Mouse (Mus musculus) adrenal gland, postnatal 36 days (tissue): ENCODE data around the gene Amph. TPM values are rescaled to one million over a fixed set of nuclear protein-coding genes. Genes with fewer than 3 reads are reported as not detected.
"Not testable (repeated sequence)": the region's sequence is repeated elsewhere in the genome, so short reads cannot be mapped to it uniquely, and the experiment has no call there.

Experiments
- DNase-seq, 2 experiments: peaks; one replicate each; pipeline ENCODE4 v3.0.0; 2021; ENCODE audit warnings: mixed read lengths in 1 of 2
- long read RNA-seq, 2 experiments: library from polyadenylated mRNA; stranded (forward); transcript quantifications; one replicate each; pipeline ENCODE4 v2.0.0; 2021; ENCODE audit warnings: borderline sequencing depth in 2 of 2
- total RNA-seq, 2 experiments: library from RNA; stranded (reverse); gene quantifications; 2 replicates each; pipeline ENCODE4 v1.2.3; 2021

Amph gene
- 1 to 10 TPM; 6.6 to 9.1 TPM for total RNA-seq
- long read RNA-seq, experiment 1, partial matches to known transcripts = 2 of 9 reads
- long read RNA-seq, experiment 1, other reads (novel, unspliced or antisense) = 3 of 9 reads
- long read RNA-seq, experiment 2, partial matches to known transcripts = 0 of 3 reads
- long read RNA-seq, experiment 2, other reads (novel, unspliced or antisense) = 0 of 3 reads

DNA sequence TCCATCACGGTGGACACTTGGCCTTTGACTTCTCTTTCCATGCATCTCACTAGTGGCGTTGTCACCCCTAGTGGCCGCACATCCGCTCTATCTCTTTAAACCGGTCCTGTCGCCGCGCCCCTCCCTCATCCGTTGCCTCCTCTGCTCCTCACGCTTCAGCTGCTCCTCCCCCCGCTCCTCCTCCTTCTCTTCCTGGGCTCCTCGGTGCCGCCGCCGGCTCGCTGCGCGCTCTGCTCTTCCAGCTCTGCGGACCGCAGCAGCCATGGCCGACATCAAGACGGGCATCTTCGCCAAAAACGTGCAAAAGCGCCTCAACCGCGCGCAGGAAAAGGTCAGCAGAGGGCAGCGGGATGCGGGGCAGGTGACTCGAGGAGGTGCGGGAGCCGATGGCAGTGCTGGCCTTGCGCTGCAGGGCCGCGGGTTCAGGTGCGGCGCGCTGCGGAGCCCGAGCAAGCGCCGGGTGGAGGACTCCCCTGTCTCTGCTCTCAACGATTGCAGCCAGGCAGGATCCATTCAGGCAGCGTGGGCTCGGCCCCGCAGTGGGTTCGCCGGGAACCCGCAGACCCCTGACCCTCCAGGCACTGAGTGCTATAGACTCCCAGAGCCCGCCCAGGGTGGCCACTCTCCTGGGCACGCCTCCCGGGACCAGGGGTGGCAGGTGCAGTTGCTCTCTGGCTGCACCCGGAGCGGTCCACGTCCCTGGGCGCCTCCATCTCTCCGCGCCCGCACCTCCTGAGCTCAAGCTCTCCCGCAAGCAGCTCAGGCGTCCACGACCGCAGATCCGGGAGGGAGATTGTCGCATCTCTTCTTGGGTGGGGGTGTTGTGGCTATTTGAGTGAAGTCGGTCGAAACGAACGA is at the start of gene Amph:
TSS of gene Amph (plus strand) at position 35 of the 858 bp plus-strand sequence.
- DNase-seq = peak; percentile 78 to 87

DNA sequence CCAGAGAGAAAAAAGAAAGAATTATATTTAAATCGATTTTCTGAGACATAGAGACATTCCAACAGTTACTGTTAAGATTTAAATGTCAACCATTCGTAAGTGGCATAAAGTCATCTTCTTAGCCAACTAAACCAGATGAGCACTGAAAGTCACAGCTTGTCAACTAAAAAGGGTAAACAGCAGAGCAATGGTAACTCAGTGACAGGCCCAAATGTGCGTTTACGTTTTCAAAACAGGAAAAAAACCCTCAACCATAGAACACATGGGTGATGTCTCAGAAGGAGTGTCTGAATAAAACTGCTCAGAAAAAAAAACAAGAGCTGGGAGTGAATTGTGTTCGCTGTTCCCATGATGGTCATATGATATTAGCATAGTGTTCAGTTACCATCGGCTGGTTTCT is 44.4 kb upstream of the Amph start:
- DNase-seq = no peak

DNA sequence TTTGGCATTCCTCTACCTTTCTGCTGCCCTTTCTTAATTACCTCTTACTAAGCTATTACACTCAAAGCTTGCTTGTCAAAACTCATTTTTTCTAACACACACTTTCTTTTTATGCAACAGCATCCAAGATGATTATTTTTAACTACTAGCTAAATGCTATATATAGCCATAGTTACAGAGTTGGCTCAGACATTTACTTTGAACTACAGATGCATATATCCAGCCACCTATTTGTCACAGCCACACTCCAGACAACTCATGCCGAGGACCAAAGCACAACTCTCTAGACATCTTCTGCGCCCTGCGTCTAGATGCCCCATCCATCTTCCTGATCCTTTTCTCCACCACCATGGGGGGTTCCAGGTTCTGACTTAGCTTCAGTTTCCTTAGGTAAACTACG is 33.2 kb upstream of the Amph start:
- no peak for DNase-seq

DNA sequence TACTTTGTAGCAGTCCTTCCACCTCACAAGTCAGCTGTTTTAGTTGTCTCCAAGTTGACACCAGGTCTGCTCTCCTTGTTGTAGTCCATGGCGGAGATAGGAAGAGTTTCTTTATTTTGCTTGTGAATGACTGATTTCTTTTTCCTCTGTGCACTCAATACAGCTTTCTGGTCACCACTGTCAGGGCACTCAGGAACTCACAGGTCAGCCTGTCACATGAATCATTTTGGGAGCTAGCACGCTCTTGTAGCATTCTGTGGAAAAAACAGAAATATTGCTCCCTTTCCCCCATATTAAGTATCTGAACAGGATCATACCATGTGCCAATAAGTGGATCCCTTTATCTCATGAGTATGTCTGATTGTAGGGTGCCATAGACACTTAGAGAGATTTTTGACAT is 14.8 kb upstream of the Amph start:
- DNase-seq = not testable (repeated sequence)

DNA sequence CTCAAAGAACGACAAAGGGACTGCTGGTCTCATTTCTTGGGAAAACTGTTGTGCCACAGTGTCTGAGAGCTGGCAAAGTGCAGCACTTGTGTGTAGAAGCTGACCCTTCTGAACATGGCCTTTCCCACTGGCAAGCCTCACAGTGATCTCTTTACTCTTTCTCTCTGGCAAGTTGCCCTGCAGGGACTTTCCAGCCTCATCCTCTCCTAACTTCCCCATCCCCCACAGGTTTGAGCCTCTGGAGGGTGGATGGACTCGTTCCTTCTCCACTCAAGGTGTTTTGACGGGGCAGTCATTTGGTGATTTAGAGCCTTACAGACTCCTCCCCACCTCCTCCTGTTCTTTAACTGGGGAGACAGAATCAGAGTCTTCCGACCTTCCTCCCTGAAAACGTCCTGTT is 319 bp upstream of the Amph start:
- peak in 1 of 2 experiments; percentile 3 for DNase-seq

DNA sequence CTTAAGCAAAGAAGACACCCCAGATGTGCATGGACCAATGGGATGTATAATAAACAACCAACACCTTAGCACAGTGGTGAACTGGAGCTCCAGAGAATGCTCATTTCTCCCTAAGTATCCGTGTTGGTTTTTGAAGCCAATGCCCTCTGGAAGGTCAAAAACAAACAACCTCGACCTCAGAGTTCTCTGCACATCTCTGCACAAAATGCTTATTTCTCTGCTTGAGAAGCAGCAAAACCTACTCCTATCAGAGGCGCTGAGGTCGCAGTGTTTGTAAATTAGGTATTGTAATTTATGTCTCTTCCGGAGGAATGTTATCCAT is 985 bp downstream of the Amph start:
- DNase-seq = no peak

DNA sequence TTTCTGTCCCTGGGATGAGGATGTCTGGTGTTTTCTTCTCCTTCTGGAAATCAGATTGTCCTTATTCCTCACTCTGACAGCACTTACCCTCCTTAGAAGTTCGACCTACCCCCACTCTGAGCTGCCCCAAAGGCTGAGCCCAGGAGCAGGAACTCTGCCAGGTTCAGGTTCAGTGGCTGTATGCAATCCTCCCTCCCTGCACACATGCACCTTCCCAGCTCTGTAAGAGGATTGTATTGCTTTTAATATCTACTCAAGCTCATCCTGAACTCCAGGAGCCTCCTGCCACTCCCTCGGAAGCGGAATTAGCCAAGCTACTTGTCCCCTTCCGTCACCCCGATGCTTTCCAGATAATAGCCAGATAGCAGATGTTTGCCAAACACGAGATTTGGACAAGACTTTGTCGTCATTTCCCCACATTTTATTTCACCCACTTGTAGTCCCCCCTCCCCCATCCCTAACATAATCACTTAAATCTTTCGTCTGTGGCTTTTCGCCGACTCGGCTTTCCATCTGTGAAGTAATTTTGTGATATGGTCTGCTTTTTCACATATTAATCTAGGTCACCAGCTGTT is 1.7 kb downstream of the Amph start:
- DNase-seq = no peak

DNA sequence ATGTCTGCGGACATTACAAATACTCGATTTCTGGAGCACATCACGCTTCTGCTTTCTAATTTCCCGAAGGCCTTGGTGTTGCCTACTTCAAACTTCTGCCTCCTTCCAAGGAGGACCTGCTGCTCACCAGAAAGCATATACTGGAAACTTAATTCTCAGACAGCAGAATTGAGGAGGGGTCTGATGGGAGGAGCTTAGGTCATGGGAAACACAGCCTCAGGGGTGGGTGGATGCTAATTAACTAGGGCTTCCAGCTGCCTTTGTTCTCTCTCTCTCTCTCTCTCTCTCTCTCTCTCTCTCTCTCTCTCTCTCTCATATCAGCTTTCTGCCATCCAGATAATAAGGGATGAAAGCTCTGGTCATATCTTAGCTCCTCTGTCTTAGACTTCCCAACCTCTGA is 5.6 kb downstream of the Amph start:
- no peak for DNase-seq

DNA sequence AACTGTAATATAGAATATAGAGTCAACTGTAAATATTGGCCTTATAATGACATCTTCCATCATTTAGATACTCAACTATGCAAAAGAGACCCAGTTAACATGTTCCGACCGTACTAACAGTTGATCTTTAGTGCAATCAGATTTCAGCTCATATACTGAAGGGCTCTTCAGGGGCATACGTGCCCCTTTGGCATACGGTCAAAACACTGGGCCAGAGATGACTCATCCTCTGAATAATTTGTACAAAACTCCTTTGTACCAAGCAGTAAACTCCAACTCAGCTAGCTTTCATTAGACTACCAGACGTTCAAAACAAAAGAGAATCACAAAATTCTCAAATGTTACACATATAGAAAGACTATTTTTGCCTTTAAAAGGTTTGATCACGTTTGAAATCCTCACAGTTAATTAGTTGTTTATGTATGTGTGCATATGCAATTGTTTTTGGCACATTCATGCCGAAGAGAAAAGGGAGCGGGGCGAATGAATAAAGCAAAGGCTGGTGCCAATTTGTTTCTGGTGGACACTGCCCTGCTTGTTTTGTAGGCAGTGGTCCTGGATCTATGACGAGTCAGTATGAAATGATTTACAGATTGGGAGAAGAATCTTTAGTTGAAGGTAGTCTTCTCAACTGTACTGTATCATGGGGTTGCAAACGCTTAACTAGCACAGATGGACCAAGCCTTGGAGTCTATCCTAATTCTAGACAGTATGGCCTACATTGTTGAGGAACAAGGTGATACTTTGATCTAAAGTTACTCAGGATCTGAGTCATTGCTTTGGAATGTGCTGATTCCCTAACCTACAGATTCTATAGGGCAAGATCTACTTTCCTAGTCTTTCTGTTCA is 8.3 kb downstream of the Amph start:
- peak; percentile 13 to 17 for DNase-seq

DNA sequence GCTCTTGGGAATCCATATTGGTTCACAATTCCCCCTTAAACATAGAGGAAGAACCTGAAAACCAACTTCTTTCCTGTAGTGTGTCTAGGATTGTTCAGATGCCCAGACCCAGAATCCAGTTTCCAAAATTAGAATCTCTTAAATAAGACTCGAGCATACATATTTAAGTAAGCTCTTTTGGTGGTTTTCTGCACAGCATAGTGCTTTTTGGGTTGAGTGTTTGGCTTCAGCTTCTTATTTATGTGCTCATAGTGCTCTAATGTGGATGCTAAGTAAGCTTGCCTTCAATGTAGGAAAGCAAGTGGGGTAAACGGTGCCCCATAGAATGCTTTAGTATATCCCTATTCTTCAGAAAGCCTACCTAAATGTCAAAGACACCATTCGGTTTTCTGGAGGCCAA is 9.0 kb downstream of the Amph start:
- DNase-seq = no peak

DNA sequence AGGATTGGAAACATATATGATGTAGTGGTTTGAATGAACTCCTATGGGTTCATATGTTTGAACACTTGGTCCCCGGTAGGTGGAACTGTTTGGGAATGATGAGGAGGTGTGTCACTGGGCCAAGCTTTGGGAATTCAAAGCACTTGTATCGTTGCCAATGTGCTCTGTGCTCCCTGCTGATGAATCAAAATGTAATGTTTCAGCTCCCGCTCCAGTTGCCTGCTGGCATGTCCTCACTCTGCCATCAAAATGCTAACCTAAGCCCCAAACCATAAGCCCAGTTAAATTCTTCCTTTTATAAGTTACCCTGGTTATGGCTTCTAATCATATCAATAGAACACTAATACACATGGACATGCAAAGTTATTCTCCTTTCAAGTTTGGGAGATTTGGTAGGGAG is 24.6 kb downstream of the Amph start:
- DNase-seq = no peak

DNA sequence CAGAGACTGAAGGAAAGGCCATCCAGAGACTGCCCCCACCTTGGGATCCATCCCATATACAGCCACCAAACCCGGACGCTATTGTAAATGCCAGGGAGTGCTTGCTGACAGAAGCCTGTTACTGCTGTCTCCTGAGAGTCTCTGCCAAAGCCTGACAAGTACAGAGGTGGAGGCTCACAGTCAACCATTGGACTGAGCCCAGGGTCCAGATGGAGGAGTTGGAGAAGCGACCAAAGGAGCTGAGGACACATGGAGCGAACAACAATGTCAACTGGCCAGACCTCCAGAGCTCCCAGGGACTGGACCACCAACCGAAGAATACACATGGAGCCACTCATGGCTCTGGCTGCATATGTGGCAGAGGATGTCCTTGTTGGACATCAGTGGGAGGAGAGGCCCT is 26.3 kb downstream of the Amph start:
- DNase-seq = no peak

DNA sequence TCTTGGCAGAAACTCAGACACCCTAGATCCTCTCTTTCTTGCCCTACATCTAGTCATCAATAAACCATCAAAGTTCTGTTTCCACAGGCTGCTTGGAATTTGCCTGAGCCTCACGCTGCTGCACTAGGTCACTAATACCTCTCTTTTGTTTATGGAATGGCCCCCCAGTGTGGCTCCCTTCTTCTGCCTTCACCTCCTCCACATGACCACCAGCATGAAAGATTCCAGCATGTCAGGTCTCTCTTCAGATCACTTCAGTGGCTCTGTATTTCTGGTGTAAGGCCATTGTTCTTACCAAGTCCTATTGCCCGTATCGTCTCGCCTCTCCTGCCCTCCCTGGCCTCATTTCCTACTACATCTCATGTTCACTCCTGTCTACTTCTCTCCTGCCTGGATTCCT is 39.3 kb downstream of the Amph start:
- no peak for DNase-seq

DNA sequence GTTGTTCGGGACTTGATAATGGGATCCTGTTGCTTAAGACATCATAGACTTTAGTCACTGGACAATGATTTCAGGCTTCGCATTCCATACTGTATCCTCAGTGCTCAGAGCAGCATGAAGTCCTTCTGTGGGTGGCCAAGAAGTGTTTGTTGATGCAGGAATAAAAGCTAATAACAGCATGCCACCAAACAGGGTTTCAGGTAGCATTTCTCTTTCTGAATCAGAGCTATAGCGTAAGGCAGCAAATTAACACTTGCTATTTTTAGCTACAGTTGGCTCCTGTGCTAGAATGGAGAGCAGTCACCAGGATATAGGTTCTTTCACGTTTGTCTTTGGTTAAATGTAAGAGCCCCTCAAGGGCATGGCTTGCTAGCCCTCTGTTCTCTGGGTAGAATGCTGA is 40.3 kb downstream of the Amph start:
- no peak for DNase-seq

DNA sequence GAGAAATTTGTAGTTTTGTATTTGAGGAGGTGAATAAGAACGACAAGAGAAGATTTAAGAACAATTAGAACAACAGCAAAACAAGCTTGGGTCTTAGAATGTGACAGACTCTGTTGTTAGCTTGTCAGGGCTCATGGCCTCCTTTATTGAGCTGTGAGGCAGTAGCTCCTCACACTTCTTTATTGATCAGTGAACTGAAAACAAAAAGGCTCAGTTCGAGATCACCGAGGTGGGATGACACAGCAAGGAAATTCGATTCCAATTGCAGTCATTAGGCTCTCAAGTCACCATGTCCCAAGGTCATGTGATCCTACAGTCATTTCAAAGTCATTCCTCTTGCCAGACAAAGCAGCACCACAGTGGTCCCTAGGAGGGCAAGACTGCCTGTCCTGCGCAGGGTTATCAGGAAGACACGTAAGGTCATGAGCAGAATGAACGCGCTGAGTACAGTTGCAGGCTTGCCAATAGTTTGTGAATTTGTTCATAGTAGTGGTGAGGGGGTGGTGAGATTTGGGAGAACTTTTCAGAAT is 41.2 kb downstream of the Amph start:
- no peak for DNase-seq

DNA sequence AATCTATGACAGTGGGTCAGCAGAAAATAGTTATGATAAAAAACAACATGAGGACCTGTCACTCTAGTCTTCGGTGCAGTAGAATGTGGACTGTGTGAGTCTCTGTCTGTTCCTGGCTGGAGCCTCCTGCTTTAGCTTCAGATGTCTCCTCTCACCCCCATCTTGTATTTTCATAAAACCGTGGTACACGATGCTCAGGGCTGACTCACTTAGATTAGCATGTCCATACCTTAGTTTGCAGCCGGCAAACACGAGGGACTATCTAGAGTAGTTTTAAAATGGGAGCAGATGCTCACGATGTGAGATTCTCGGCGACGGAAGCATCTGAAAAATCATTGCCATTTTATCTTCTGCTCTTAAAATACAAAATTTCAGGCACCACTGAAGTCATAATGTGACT is 54.5 kb downstream of the Amph start:
- DNase-seq = no peak

DNA sequence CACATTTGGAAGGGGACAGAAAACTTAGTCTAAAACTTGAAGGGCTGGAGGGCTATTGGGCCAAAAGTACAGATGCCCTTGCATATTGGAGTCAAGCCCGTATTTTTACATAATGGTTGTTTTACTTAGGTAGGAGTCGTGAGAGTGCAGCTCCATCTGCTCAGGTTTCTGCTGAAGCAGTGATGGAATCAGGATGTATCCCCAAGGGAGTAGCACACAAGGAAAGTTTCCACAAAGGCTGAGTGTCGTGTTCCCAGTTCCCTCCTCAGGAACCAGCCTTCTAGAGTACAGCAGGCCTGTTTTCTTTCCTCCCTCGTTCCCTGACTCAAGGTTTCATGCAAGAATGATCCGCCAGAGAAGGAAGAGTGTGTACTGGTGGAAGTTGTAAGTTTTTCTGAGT is 56.4 kb downstream of the Amph start:
- DNase-seq = no peak

DNA sequence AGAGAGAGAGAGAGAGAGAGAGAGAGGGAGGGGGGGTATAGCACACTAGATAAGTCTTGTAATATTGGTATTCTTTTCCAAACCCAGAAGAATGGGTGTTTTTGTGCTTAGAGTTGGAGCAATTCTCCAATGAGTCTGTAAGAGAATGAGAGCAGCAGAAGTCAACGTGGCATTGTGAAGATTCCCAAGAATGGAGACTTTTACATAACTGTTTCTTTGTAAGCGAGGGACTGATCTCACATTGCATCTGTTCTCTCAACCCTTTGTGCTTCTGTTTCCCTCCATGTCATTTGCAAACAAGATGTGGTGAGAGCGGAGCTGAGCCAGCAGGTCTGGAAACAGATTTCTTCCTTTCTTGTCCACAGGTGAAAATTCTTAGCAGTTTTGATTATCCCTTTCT is 60.4 kb downstream of the Amph start:
- no peak for DNase-seq

DNA sequence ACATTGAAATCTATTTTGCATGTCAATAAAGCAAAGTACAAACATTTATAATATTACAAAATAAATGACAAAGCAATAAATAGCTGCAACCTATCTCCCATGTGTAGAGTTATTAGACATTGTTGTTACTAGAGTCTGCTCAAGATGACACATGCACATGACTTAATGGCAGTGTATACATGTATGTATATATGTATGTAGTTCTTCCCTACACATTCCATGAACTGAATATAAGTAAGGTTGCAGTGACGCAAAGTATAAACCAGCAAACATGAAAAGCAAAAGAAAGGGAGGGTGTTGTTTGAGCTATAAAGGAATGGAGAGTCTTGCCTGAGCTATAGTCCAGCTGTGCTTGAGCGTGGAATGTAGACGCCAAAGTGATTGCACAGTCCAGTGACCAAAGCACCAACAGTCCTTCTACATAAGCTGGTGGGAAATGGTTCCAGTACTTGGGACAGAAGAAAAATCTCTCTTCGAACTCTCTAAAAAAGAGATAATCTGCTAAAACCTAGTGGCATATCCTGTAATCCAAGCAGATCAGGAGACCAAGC is 66.9 kb downstream of the Amph start:
- no peak for DNase-seq

DNA sequence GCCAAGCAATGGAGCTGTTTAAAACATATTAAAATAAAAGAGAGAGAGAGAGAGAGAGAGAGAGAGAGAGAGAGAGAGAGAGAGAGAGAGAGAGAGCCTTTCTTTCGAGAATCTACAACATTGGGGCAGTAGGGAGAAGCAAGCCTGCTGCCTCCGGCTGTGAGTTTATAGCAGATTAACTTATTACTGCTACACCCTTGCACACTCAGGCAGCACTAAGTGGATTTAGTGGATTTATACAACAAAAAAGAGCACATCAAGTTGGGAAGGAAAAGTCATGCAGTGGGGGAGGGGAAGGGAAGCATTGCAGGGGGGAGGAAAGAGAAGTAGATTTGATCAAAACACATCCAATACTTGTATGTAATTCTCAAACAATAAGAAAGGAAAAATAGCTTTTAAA is 73.5 kb downstream of the Amph start:
- no peak for DNase-seq

DNA sequence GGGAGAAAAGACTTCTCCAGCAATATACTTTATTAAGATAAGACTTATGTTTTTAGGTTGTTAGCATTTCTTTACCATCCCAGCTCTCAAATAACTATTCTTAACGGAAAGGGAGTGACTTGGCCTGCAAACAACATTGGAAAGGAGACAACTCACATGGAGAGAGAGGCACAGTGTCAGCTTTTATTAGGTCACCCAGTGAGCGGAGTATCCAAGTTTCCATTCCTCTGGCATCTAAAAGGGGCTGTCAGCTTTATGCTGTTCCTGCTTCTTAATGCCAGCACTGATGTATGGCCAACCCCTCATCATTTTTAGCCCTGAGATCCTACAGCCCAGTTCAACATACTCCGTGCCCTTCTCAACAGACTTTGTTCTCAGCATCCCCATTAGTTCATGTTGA is 74.3 kb downstream of the Amph start:
- no peak for DNase-seq

DNA sequence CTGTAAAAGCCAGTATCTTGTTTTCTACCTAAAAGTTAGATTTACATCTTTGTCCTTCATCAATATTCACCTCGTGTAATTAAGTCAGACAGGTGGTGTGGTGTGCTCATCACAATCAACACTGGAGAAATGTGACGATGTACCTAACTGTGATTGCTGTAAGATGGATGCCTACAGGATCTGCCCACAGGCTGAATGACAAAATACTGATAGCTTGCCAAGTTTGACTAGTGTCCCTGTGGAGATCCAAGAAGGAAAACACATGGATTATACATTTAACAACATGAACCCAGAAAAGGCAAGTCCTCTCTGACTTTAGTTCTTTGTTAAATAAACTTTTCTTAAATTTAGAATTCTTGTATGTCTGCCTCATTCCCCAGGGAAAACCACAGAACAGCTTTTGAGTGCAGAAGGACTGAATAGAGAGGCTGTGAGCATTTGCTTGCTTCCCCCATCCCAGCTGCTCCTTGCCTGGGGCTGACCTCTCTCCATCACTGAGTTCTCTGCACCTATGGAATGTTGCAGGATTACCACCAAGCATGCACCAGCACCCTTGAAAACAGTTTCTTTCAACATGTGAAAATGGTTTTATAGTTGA is 77.2 kb downstream of the Amph start:
- DNase-seq = no peak
